Mouse (Mus musculus) bone marrow, adult 2 months (tissue): ENCODE measurements around the gene Myh10.

Experiments used
- CTCF ChIP-seq: fragments of 200-500 bp; IDR thresholded peaks from 2 replicates; pipeline ENCODE4 v1.5.1; 2011; ENCODE audit warnings: low read length, control low read depth; ENCODE audit not compliant: control insufficient read depth, insufficient read depth
- POLR2A ChIP-seq: fragments of 200-500 bp; IDR thresholded peaks from 2 replicates; pipeline ENCODE4 v1.6.1; 2011; ENCODE audit warnings: low read depth, mild to moderate bottlenecking, control low read depth, low read length, borderline replicate concordance; ENCODE audit not compliant: control insufficient read depth

DNA sequence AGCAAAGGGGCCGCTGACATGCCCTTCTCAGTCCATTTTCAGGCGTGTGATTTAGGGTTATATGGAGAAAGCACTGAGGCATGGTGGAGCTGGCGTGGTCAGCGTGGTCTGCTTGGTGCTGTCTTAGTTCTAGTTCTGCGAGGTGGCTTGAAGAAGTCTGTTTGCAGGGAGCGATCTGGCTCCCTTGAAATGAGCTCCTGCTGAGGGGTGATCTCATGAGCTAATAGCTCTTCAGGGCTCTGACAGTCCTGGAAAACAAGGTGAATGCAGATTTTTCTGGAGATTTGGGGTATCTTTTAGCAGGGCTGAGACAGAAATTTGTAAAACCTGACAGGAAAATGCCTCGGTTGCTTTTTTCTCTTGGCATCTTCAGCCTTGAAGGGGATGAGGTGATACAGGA lies 48.1 kb downstream of the Myh10 start:
- TF ChIP-seq CTCF (no peak), POLR2A (no peak)
